Mouse (Mus musculus): Measurements from ENCODE around the gene Hoxa5.

Gene Hoxa5

GRCm38 (mm10) chr6:52200073-52200750 is 4.2 kb downstream of the Hoxa5 start:
- DNase-seq (ENCODE audit: low spot score) = no peak

- no peak for DNase-seq (ENCODE audit: low spot score)
Measured at GRCm38 (mm10) chr6:52197271-52197670, 7.1 kb downstream of the Hoxa5 start.

- DNase-seq (ENCODE audit: low spot score) = no peak
Measured at GRCm38 (mm10) chr6:52196811-52197210, 7.6 kb downstream of the Hoxa5 start.

- no peak for DNase-seq (ENCODE audit: low spot score)
Measured at GRCm38 (mm10) chr6:52194690-52195089, 9.7 kb downstream of the Hoxa5 start.

GRCm38 (mm10) chr6:52191860-52192550 is 12.4 kb downstream of the Hoxa5 start:
- peak; percentile 58 for DNase-seq (ENCODE audit: low spot score)

- no peak for DNase-seq (ENCODE audit: low spot score)
Measured at GRCm38 (mm10) chr6:52190906-52191810, 13.2 kb downstream of the Hoxa5 start, which contains the start of gene Hoxa4. TSS of gene Hoxa4 (minus strand) at chr6:52191753.

- no peak for DNase-seq (ENCODE audit: low spot score)
Measured at GRCm38 (mm10) chr6:52190410-52190809, 14.0 kb downstream of the Hoxa5 start.

GRCm38 (mm10) chr6:52189909-52190308 is 14.5 kb downstream of the Hoxa5 start:
- DNase-seq (ENCODE audit: low spot score) = no peak

- DNase-seq (ENCODE audit: low spot score) = no peak
Measured at GRCm38 (mm10) chr6:52189172-52189591, 15.2 kb downstream of the Hoxa5 start.

GRCm38 (mm10) chr6:52186500-52186899 is 17.9 kb downstream of the Hoxa5 start:
- no peak for DNase-seq (ENCODE audit: low spot score)

- DNase-seq (ENCODE audit: low spot score) = no peak
Measured at GRCm38 (mm10) chr6:52185834-52186233, 18.6 kb downstream of the Hoxa5 start.

GRCm38 (mm10) chr6:52185222-52185621 is 19.2 kb downstream of the Hoxa5 start:
- no peak for DNase-seq (ENCODE audit: low spot score)

- no peak for DNase-seq (ENCODE audit: low spot score)
Measured at GRCm38 (mm10) chr6:52184668-52185067, 19.7 kb downstream of the Hoxa5 start.

- DNase-seq (ENCODE audit: low spot score) = no peak
Measured at GRCm38 (mm10) chr6:52183311-52184080, 20.9 kb downstream of the Hoxa5 start.

GRCm38 (mm10) chr6:52182793-52183192 is 21.6 kb downstream of the Hoxa5 start:
- no peak for DNase-seq (ENCODE audit: low spot score)

GRCm38 (mm10) chr6:52182030-52182429 is 22.4 kb downstream of the Hoxa5 start:
- no peak for DNase-seq (ENCODE audit: low spot score)

GRCm38 (mm10) chr6:52180726-52181125 is 23.7 kb downstream of the Hoxa5 start:
- DNase-seq (ENCODE audit: low spot score) = no peak

GRCm38 (mm10) chr6:52180213-52180710 is 24.1 kb downstream of the Hoxa5 start:
- no peak for DNase-seq (ENCODE audit: low spot score)

GRCm38 (mm10) chr6:52179690-52180089 is 24.7 kb downstream of the Hoxa5 start:
- no peak for DNase-seq (ENCODE audit: low spot score)

GRCm38 (mm10) chr6:52178918-52179665 is 25.3 kb downstream of the Hoxa5 start:
- no peak for DNase-seq (ENCODE audit: low spot score)

GRCm38 (mm10) chr6:52177806-52178205 is 26.6 kb downstream of the Hoxa5 start:
- no peak for DNase-seq (ENCODE audit: low spot score)
